Mouse (Mus musculus): Measurements from ENCODE around the gene Tmem135.

DNA sequence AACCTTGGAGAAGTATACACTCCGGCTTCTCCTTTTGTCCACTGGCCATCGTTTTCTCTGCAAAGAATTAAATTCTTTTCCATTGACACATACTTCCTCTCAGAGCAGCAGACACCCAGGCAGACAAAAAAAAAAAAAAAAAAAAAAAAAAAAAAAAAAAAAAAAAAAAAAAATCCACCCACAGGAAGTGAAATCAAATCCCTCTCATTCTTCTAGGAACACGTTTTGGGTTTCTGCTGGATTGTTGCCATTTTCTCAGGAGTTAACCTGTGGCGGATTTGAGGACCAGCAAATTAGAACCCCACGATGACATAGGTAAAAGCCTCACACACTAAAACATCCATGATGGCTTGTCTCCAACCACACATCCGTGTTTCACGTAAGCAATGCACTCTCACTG is 37.3 kb upstream of the Tmem135 start:
- no peak for TF ChIP-seq CTCF (IDR thresholded peaks at IDR 0.05; ENCODE audit: borderline replicate concordance, control insufficient read depth, extremely low read depth, insufficient read depth, low read length, poor library complexity)
- no peak for TF ChIP-seq POLR2A (IDR thresholded peaks at IDR 0.05; ENCODE audit: control insufficient read depth, extremely low read depth, insufficient read depth, low read length, poor library complexity)
